Mouse (Mus musculus) forebrain, embryonic 13.5 days (tissue): ENCODE measurements around the gene Neto2. TPM values are rescaled to one million over a fixed set of nuclear protein-coding genes. Genes with fewer than 3 reads are reported as not detected.
"Not testable (repeated sequence)": the region's sequence is repeated elsewhere in the genome, so short reads cannot be mapped to it uniquely, and the experiment has no call there.

Source experiments
- ATAC-seq: fragments of 200-750 bp; cut with Nextera tagmentation; 2 replicates; pipeline ENCODE4 v1.8.0; 2017
- H3K27ac ChIP-seq: fragments of 300-500 bp; sonication (generic); 2 replicates; pipeline ENCODE4 v1.5.1; 2015; ENCODE audit warnings: inconsistent platforms, mild to moderate bottlenecking, moderate library complexity
- H3K27me3 ChIP-seq: fragments of 300-500 bp; sonication (generic); 2 replicates; pipeline ENCODE4 v1.6.1; 2015; ENCODE audit warnings: mild to moderate bottlenecking, inconsistent platforms
- H3K36me3 ChIP-seq: fragments of 300-500 bp; sonication (generic); 2 replicates; pipeline ENCODE4 v1.6.1; 2015; ENCODE audit warnings: mild to moderate bottlenecking, inconsistent platforms; ENCODE audit not compliant: poor library complexity, severe bottlenecking
- H3K4me1 ChIP-seq: fragments of 300-500 bp; sonication (generic); 2 replicates; pipeline ENCODE4 v1.6.1; 2015; ENCODE audit warnings: inconsistent platforms
- H3K4me2 ChIP-seq: fragments of 300-500 bp; sonication (generic); 2 replicates; pipeline ENCODE4 v1.6.1; 2015; ENCODE audit warnings: inconsistent platforms, mild to moderate bottlenecking, moderate library complexity
- H3K4me3 ChIP-seq: fragments of 300-500 bp; sonication (generic); 2 replicates; pipeline ENCODE4 v1.5.1; 2015; ENCODE audit warnings: mild to moderate bottlenecking, inconsistent platforms
- H3K9ac ChIP-seq: fragments of 300-500 bp; sonication (generic); 2 replicates; pipeline ENCODE4 v1.6.1; 2015; ENCODE audit warnings: mild to moderate bottlenecking, inconsistent platforms
- H3K9me3 ChIP-seq: fragments of 300-500 bp; sonication (generic); replicated peaks from 2 replicates; pipeline ENCODE4 v1.6.1; 2016; ENCODE audit warnings: inconsistent platforms
- WGBS: fragments of 180-500 bp; shearing (Covaris S2); methylation state at CpG from one replicate; pipeline ENCODE4 v1.1.7; 2015; 5-methylcytosine and 5-hydroxymethylcytosine counted together
- polyA plus RNA-seq: library from polyadenylated mRNA; unstranded; fragments of >200 nt; fragmentation: Nextera tagmentation; extraction: Ambion mirVana; gene quantifications from 2 replicates; pipeline ENCODE4 v1.2.1, GENCODE M21; 2015

The Neto2 gene
- polyA plus RNA-seq, 1 experiment from 2014 or later, result 35.2 TPM

- ATAC-seq, result no peak
- H3K4me3 ChIP-seq, result no peak overlapping the region
- H3K9me3 ChIP-seq, result no peaks in the 10 kb centered on the region
- no peak overlapping the region for H3K4me2 ChIP-seq
- H3K4me1 ChIP-seq, result no peaks in the 10 kb centered on the region
- no peaks in the 10 kb centered on the region for H3K27me3 ChIP-seq
- peaks cover 54% of the 10 kb centered on the region for H3K36me3 ChIP-seq
- no peak overlapping the region for H3K27ac ChIP-seq
- 92% methylated on average over 4 of the region's 4 CpGs for WGBS
- H3K9ac ChIP-seq, result no peak overlapping the region
Observed at GRCm38 (mm10) chr8:85644921-85645665, 55.6 kb downstream of the Neto2 start.

DNA sequence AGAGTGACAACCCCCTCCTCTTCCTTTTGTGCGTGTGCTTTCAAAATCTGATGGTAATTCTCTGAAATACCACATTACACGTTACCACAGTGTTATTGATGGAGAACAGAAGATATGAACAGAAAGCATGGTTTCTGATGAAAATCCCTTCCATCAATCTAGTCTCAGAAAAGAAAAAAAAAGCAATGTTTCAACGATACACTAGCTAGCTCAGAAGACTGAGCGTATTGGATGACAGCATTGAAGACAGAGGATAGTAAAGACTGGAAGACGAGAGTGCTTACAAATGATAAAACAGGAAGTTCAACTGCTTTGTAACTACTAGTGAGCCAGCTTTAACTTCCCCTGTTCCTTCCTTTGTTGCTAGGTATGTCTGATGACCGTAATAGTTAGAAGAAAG lies 76.3 kb downstream of the Neto2 start:
- ATAC-seq, result no peak
- Histone ChIP-seq H3K4me3 (no peak overlapping the region), H3K4me2 (no peak overlapping the region), H3K9ac (no peak overlapping the region), H3K9me3 (no peaks in the 10 kb centered on the region), H3K27me3 (no peaks in the 10 kb centered on the region), H3K27ac (no peak overlapping the region), H3K4me1 (peaks cover 2% of the 10 kb centered on the region; the same call in 1 of the 2 replicates), H3K36me3 (peaks cover 19% of the 10 kb centered on the region)
- WGBS, result 92% methylated on average over 6 of the region's 6 CpGs

DNA sequence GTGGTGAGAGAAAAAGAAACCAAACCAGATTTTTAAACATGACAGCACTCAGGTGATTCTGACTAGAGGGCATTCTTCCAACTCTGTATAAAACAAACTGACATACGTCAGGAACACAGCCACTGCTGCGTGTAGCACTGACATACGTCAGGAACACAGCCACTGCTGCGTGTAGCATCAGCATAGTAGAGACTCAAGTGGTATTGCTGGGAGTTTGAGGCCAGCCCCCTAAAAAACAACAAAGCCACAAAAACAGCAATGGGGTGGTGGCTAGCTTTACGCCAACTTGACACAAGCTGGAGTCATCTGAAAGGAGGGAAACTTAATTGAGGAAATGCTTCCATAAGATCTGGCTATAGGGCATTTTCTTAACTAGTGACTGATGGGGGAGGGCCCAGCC lies 77.5 kb downstream of the Neto2 start:
- no peak overlapping the region for H3K27ac ChIP-seq
- no peak overlapping the region for H3K9ac ChIP-seq
- H3K4me1 ChIP-seq, result peaks cover 2% of the 10 kb centered on the region; the same call in 1 of the 2 replicates
- H3K27me3 ChIP-seq, result no peaks in the 10 kb centered on the region
- H3K4me3 ChIP-seq, result no peak overlapping the region
- H3K36me3 ChIP-seq, result peaks cover 14% of the 10 kb centered on the region; the same call in 1 of the 2 replicates
- 98% methylated on average over 5 of the region's 5 CpGs for WGBS
- no peaks in the 10 kb centered on the region for H3K9me3 ChIP-seq
- ATAC-seq, result no peak
- no peak overlapping the region for H3K4me2 ChIP-seq

DNA sequence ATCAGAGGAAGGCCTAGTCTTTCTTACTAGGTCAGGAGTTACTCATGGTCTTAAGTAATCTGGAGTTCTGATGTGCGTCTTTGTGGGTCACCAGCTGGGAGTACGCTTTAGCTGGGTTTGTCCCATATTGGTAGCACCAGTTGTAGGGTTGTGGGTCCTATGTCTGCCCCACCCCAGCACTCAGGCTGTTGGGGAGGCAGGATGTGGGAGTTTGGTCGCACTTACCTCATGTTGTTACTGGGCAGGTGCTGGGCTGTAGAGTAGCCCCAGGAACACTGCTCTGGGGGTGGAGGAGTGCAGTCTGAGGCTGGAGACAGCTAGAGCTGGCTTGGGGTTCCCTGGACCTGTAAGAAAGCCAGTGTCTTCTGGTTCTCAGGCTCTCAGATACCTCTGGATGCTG lies 81.9 kb downstream of the Neto2 start:
- WGBS, result 93% methylated on average over 3 of the region's 3 CpGs
- H3K27ac ChIP-seq, result no peak overlapping the region
- ATAC-seq, result no peak

DNA sequence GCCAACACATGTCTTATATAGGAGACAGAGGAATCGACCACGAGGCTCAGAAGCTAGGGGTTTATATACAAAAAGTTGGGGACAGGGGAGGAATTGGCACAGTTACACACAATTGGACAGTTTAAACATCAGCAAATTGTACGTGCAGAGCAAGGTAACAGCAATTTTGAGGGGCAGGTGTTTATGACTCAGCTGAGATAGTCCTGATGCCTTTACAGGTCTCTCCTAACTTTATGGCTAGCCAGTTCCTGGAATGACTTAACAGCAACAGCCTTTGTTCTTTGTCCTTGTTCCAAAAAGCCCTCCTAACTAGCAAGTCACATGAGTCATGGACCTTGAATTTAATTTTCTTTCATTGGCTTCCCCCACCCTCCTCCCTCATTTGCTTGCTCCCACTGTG lies 83.6 kb downstream of the Neto2 start:
- H3K9me3 ChIP-seq, H3K27ac ChIP-seq, ATAC-seq, H3K27me3 ChIP-seq, H3K4me1 ChIP-seq, H3K4me2 ChIP-seq, H3K4me3 ChIP-seq, H3K9ac ChIP-seq: not testable (repeated sequence)
- 97% methylated on average over 3 of the region's 3 CpGs for WGBS
- H3K36me3 ChIP-seq, result peaks cover 12% of the 10 kb centered on the region; the same call in 1 of the 2 replicates

More for the DNA sequence above, 81.9 kb downstream of the Neto2 start:
- H3K27me3 ChIP-seq, result no peaks in the 10 kb centered on the region
- no peaks in the 10 kb centered on the region for H3K9me3 ChIP-seq
- peaks cover 16% of the 10 kb centered on the region; the same call in 1 of the 2 replicates for H3K36me3 ChIP-seq
- no peak overlapping the region for H3K4me3 ChIP-seq
- H3K4me2 ChIP-seq, result no peak overlapping the region
- no peak overlapping the region for H3K9ac ChIP-seq
- H3K4me1 ChIP-seq, result peaks cover 2% of the 10 kb centered on the region; the same call in 1 of the 2 replicates

GRCm38 (mm10) chr8:85608836-85609235 lies 91.9 kb downstream of the Neto2 start:
- Histone ChIP-seq H3K9ac (no peak overlapping the region), H3K36me3 (no peaks in the 10 kb centered on the region), H3K9me3 (no peaks in the 10 kb centered on the region), H3K4me3 (no peak overlapping the region), H3K27me3 (no peaks in the 10 kb centered on the region), H3K27ac (no peak overlapping the region), H3K4me1 (no peaks in the 10 kb centered on the region), H3K4me2 (no peak overlapping the region)
- no peak for ATAC-seq
- WGBS, result 91% methylated on average over 2 of the region's 2 CpGs

DNA sequence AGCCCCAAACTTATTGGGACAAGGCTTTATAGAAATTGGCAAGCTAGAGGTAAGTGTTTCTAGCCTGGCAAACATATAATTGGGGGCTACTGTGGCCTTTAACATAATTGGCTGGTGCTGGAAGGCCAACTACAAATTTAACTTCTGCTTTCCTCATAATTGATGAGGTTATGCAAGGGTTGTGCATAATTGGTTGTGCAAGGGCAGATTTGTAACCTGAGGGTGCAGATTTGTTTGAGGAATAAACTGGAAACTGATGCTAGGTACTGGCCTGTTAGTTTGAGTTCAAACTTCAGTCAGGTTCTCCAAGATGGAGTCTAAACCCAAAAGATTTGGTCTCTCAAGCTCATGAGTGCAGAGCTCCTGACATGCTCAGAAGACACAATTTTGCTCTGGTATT lies 92.9 kb downstream of the Neto2 start:
- Histone ChIP-seq H3K27ac (no peak overlapping the region), H3K9me3 (no peaks in the 10 kb centered on the region), H3K4me3 (no peak overlapping the region), H3K9ac (no peak overlapping the region), H3K36me3 (no peaks in the 10 kb centered on the region), H3K27me3 (no peaks in the 10 kb centered on the region), H3K4me2 (no peak overlapping the region), H3K4me1 (no peaks in the 10 kb centered on the region)
- no peak for ATAC-seq

GRCm38 (mm10) chr8:85606974-85607373 lies 93.8 kb downstream of the Neto2 start:
- Histone ChIP-seq H3K27ac (no peak overlapping the region), H3K4me3 (no peak overlapping the region), H3K36me3 (no peaks in the 10 kb centered on the region), H3K4me2 (no peak overlapping the region), H3K9ac (no peak overlapping the region), H3K9me3 (no peaks in the 10 kb centered on the region), H3K4me1 (no peaks in the 10 kb centered on the region), H3K27me3 (no peaks in the 10 kb centered on the region)
- ATAC-seq, result no peak
- 83% methylated on average over 1 of the region's 1 CpGs for WGBS

GRCm38 (mm10) chr8:85606561-85606960 lies 94.2 kb downstream of the Neto2 start:
- Histone ChIP-seq H3K9ac (no peak overlapping the region), H3K4me3 (no peak overlapping the region), H3K4me1 (no peaks in the 10 kb centered on the region), H3K27me3 (no peaks in the 10 kb centered on the region), H3K36me3 (no peaks in the 10 kb centered on the region), H3K4me2 (no peak overlapping the region), H3K9me3 (no peaks in the 10 kb centered on the region), H3K27ac (no peak overlapping the region)
- WGBS, result 88% methylated on average over 3 of the region's 3 CpGs
- ATAC-seq, result no peak

DNA sequence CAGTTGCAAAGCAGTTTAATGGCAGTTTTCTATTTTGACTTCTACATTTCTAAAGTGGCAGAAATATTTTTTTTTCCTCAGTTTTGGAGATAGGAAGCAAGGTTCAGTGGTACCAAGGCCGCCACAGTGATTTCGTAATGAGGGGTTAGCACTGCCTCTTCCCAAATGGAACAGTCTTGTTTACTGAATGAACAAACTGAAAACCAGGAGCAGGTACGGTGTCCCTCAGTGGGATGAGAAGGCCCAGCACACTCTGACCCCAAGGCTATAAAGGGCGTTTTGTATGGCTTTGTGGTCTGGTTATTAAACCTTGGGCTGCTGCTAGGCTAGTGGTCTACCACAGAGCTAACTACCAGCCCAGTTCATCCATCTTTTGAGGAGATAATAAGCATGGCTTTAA lies 96.5 kb downstream of the Neto2 start:
- Histone ChIP-seq H3K4me1 (no peaks in the 10 kb centered on the region), H3K9ac (no peak overlapping the region), H3K4me3 (no peak overlapping the region), H3K27ac (no peak overlapping the region), H3K27me3 (no peaks in the 10 kb centered on the region), H3K9me3 (no peaks in the 10 kb centered on the region), H3K36me3 (no peaks in the 10 kb centered on the region), H3K4me2 (no peak overlapping the region)
- 79% methylated on average over 4 of the region's 4 CpGs for WGBS
- no peak for ATAC-seq

DNA sequence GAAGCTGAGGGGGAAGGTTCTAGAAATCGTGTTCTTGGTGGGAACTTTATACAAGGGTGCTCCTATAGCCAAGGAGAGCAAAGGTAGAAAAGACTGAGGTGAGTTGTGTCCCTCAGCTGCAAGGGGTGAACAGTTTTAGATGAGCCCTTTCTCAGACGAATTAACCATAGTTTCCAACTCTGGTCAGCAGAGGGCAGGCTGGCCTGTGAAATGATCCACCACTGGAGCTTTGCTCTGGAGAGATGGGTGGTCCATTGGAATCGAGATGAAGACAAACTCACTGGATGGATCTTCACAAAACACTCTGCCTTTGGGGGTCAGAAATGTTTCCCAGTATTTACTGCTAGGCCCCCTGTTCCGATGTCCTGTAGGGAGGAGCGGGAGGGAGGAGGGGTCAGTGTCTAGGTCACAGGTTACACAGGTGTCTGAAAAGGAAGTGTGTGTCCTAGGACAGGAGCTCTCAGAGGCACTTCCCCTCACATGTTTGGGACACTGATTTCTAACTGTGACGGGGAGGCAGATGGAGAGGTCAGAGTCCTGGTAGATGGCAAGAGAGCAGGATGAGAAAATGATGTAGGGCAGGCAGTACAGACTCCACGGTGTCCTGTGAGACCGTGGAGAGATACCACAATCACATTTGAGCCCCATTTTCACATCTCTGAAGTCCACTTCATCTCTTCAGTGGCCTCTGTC lies 97.4 kb downstream of the Neto2 start:
- ATAC-seq, result 0 out of 2 replicates have a peak, but pooled peaks have one; percentile 45
- Histone ChIP-seq H3K4me2 (no peak overlapping the region), H3K27ac (no peak overlapping the region), H3K9ac (no peak overlapping the region), H3K27me3 (no peaks in the 10 kb centered on the region), H3K4me3 (no peak overlapping the region), H3K9me3 (no peaks in the 10 kb centered on the region), H3K36me3 (no peaks in the 10 kb centered on the region), H3K4me1 (no peaks in the 10 kb centered on the region)
- 41% methylated on average over 8 of the region's 8 CpGs for WGBS

DNA sequence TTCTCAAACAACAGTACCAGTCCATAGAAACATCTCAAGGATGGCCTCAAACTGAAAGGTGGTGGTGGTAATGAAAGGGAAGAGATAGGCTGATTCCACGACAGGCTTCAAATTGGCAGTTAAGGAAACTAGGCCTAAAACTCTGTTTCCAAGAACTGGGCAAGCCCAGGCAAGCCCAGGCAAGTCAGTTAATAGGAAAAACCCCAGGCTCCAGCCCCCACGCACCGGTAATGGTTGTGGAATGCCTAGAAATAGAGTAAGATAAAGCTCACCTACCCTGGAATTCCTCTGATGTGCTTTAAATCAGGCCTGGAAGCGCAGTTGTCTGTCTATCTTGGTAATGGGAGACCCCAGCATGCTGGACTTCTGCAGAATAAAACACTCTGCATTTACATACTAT lies 98.0 kb downstream of the Neto2 start:
- H3K27ac ChIP-seq, result no peak overlapping the region
- H3K4me3 ChIP-seq, result no peak overlapping the region
- H3K4me2 ChIP-seq, result no peak overlapping the region
- H3K4me1 ChIP-seq, result no peaks in the 10 kb centered on the region
- ATAC-seq, result no peak
- no peaks in the 10 kb centered on the region for H3K36me3 ChIP-seq
- H3K9ac ChIP-seq, result no peak overlapping the region
- H3K27me3 ChIP-seq, result no peaks in the 10 kb centered on the region
- no peaks in the 10 kb centered on the region for H3K9me3 ChIP-seq
- 84% methylated on average over 4 of the region's 4 CpGs for WGBS
